Mouse (Mus musculus): ENCODE measurements around the gene Cnnm3. TPM values are rescaled to one million over a fixed set of nuclear protein-coding genes. Genes with fewer than 3 reads are reported as not detected.

Gene Cnnm3
- total RNA-seq, 2 experiments from 2014 or later, result 23.1 to 29.8 TPM

DNA sequence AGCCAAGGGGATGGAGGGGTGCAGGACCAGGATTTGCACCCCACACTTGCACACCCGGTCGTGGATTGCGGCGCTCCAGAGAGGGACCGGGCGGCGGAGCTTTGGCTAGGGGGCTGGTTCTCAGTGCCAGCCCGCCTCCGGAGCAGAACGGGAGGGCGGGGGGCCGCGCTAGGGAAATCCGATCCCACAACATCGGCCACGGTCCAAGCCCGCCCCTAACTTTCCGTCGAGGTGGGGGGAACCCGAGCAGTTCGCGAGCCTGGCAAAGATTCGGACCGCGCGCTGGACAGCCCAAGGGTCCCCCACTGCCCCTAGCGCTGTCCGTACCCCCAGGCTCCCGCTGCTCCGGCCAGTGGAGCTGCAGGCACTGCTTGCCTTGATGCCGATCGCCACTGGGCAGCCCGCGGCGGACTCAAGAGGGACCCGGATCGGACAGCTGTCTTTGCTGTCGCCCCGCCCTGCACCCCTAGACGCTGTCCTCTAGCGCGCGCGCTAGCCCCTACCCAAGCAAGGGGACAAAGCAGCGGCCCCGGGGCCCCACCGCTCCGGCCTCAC, 45.9 kb downstream of the Cnnm3 start:
- DNase-seq, result peak; percentile 88

- peak; percentile 87 for DNase-seq
Observed at GRCm38 (mm10) chr1:36558031-36558993, 46.6 kb downstream of the Cnnm3 start, which contains the start of gene Sema4c. Gene Sema4c (minus strand): TSS chr1:36558349.

DNA sequence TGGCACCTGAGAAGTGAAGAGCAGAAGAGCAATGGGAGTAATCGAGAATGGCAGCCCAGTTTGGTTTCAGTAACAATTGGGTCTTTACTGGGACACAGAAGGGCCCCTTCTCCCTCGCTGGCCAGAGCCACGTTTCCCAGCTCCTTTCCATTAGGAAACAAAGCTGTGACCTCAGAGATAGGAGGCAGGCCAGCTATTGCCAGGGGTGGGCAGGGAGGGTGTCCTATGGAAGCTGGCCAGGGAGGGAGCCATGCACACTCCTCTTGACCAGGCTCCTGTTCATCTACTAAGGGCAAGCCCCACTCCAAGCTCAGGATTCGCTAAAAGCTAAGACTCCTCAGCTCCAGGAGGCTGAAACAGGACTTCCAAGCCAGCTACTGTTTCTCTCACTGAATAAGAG, 47.6 kb downstream of the Cnnm3 start:
- no peak for DNase-seq

GRCm38 (mm10) chr1:36559888-36560287, 48.2 kb downstream of the Cnnm3 start:
- DNase-seq, result no peak

DNA sequence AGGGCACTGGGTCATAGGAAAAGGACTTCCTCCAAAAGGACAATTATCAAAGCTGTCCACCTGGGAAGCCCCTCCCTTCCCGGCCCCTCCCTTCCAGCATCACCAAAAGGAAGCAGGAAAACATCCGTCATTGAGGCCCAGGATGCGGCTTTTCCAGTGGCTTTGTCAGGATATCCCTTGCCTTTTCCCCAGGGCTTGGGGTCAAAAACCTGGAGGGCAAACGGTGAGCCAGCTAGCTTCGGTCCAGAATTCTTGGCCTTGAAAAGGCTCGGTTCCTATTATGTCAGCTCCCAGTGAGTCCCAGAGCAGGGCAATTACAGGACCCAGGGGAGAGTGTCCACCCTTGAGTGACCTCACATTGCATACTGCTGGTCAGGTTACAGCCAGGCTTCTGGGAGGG, 49.2 kb downstream of the Cnnm3 start:
- peak; percentile 62 for DNase-seq

DNA sequence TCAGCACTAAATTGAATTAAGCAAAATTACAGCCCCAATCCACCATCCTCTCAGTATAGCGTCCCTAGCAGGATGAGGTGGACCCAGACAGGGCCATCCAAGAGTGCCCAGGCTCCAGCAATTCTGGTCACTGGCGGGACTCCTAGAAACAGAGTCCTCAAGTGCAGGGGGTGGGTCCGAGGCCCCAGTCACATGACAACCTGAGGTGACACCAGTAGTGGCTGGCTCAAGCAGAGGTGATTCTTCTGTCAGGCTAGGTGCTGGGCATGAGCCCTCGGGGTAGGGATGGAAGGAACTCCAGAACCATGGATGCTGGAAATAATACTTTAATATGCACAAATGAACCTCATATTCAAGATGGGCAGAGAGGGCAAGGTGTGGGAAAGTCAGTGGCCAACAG, 50.7 kb downstream of the Cnnm3 start:
- no peak for DNase-seq

DNA sequence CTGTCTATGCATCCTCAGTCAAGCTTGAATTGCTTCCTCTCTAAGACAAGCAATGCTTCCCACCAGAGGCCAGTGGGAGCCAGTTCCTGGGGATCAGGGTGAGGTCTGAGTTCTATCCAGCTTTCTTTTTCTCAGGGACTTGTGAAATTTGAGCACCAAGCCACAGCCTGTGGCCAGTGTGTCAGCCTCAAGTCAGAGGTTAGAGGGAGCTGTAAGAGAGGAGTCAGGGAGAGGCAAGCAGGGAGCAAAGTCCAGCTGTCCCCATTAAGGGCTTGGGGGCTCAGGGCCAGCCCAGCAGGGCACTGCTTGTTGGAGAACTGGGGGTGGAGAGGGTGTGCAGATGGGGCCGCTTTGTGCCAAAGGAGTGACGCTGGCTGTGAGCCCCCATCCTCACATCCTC, 51.5 kb downstream of the Cnnm3 start:
- DNase-seq, result peak; percentile 7

DNA sequence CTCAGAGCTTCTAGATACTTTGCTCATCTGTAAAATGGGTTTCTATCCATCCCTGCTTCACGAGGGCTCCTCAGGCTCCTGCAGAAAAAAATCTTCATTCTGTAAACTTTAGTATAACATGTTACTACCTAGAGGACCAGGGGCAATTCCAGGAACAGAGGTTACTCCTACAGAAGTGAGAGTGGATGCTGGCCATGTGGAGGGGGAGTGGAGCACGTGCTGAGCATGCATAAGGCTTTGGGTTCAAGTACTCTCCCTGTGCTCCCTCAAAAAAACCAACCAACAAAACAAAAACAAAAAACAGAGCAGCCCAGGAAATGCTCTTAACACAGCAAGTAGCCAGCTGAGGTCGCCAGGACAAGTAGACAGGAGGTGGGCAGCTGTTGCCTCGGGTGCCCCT, 52.0 kb downstream of the Cnnm3 start:
- DNase-seq, result no peak

GRCm38 (mm10) chr1:36564101-36564500, 52.4 kb downstream of the Cnnm3 start:
- peak; percentile 22 for DNase-seq

DNA sequence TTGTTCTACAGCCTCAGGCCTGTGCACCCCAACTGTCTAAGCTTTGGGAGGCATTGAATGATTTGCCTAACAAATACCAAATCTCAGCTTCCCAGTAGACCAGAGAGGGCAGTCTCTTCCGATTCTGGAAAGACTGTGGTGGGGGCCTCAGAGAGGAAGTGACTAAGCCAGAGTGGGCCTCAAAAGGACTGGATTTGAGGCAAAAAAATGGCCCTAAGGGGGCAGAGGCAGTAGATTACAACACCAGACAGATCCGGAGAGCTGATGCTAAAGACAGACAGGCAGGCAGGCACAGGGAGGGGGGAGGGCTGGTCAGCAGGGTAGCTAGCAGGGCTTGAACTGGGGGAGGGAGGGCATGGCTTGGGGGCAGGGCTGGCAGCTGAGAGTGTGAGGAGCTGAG, 54.8 kb downstream of the Cnnm3 start:
- no peak for DNase-seq

DNA sequence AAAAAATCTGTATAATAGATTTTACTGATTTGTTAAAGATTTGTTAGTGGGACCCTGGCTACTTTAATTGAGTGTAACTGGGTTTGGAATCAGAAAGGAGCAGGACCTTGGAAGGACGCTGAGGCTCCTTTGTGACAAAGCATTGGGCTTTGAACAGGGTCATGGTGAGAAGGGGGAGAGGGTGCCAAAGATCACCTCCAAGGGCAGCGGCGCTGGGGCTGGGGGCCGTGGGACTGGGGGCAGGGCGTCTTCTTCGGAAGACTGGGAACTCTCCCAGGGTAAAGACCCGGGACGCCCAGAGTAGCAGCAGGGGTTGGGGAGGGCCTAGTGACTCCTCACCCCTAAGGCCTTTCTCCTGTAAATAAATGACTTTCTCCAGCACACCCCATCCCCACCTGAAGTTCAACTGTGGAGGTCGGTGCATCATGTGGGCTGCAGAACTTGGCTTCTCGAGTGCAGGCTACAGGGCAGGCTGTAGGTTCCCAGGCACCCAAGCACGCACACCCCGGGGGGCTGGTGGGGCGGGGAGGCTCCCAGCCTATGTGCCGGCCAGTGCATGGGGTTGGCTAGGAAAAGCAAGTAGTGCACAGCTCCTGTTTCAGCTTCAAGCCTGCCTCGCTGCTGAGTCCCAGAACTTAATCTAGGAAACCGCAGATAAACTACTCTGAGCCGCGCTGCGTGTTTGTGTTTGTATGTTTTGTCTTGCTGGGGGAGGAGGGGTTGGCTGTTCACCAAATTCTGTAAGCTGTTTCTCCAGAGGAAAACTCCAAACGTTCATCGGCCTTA, 56.3 kb downstream of the Cnnm3 start:
- no peak for DNase-seq

GRCm38 (mm10) chr1:36568776-36569175, 57.1 kb downstream of the Cnnm3 start:
- no peak for DNase-seq

- no peak for DNase-seq
Observed at GRCm38 (mm10) chr1:36569694-36570276, 58.1 kb downstream of the Cnnm3 start.

GRCm38 (mm10) chr1:36570320-36570719, 58.7 kb downstream of the Cnnm3 start:
- no peak for DNase-seq

DNA sequence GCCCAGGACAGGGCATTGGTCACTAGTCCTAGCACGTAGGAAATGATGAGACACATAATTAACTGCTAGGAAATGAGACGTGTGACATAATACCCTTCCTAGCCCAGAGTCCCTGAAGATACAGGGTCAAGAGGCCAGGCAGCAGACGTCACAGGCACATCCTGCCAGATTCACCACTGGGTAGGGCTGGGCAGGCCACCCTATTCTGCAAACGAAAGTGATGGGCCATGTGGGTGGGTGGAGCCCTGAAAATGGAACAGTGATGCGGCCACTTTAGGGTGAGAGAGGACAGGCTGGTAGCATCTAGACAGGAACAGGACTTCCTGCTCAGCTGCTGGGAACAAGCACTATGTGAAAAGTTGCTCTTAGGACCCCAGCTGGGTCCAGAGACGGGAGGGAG, 60.0 kb downstream of the Cnnm3 start:
- DNase-seq, result peak; percentile 77

DNA sequence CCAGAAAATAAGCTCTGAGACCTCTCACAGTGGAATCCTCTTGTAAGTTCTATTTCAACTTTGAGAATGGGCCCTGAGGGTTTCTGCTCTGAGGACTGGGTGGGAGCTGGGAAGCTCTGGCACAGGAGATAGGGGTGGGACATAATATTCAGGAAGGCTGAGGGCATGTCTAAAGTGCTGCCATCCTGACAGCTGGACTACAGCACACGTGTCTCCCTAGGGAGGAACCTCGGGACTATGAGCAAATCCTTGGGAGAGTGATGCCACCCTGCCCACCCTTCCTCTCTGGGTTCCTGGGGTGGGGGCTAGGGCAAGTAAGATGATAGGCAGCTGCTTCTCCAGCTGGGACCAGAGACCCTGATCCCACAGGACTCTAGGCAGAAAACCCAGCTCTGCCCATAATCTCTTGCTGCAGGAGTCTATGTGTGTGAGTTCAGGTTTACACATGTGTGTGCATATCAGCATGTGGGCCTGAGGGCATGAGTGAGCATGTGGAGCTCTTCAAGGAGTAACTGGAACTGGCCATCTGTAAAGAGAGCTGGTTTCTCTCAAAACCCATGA, 60.6 kb downstream of the Cnnm3 start:
- DNase-seq, result no peak

DNA sequence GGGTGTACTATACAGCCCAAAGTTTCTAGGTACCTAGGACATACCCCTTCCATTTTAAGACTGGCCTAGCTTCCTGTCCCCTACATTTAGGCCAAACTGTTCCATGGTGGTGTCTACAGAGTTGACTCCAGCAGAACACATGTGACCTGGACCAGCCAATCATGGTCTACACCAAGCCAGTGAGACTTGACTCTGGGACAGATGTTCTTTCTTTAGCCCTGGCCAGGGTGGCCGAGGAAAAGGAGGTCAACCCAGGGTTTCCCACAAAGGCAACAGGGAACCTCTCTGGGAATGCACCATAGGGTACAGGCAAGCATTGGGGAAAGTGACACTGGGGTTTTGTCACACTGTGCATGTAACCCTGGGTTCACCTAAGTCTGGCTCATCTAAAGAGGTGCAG, 61.0 kb downstream of the Cnnm3 start:
- no peak for DNase-seq

GRCm38 (mm10) chr1:36573524-36573923, 61.9 kb downstream of the Cnnm3 start:
- DNase-seq, result no peak

DNA sequence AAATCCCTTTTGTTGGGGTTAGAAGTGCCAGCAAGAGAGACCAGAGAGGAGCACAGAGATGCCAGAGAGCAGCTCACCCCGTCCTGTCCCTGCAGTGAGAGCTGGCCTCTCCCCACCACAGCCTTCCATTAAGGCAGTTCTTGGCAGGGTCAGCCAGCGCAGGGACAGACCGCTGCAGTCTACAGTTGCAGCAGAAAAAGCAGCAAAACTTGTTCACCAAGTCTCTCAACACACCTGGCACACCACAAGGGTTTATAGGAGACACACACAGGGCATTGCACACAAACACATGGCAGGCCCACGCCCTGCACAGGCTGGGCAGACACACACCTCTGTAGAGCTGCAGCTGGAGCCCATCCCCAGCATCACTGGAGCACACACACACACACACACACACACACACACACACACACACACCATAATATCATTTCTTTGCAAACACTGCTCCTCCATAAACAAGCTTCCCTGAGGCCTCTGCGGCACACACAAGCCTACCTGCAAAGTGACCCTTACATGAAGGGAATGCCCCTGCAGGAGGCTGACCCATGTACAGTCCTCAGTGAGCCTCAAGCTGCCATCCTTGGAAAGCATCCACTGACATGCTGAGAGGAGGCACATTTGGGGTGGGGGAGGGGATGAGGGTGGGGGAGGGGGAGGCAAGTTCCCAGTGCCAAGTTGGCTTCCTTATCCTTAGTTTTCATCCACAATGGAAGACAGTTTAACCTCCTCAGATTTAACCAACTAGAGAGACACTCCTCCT, 62.7 kb downstream of the Cnnm3 start:
- no peak for DNase-seq

DNA sequence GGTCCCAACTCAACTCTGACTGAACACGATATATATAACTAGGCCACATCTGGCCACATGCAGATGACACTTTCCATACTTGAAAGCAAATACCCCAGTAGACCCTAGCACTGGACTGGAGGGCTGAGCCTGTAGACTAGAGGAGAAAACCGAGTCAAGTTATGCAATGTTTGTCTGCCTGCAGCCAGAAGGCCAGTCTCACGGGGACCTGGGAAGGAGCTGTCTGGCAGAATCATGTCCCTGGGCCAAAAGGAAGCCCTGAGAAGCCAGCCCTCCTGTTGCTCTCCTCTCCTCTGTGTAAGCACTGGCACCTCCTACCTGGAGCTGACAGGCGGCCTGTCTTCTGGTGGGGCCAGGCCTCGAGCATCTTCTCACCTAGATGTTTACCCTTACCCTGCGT, 63.7 kb downstream of the Cnnm3 start:
- DNase-seq, result no peak

- DNase-seq, result no peak
Observed at GRCm38 (mm10) chr1:36576991-36577675, 65.5 kb downstream of the Cnnm3 start.

Measured in adrenal gland, postnatal 10 days (tissue).